Mouse (Mus musculus) lung, postnatal 10 days (tissue): ENCODE measurements around the gene C8b.

Source experiments
- DNase-seq: peaks from one replicate; pipeline ENCODE4 v3.0.0; 2021

The C8b gene

DNA sequence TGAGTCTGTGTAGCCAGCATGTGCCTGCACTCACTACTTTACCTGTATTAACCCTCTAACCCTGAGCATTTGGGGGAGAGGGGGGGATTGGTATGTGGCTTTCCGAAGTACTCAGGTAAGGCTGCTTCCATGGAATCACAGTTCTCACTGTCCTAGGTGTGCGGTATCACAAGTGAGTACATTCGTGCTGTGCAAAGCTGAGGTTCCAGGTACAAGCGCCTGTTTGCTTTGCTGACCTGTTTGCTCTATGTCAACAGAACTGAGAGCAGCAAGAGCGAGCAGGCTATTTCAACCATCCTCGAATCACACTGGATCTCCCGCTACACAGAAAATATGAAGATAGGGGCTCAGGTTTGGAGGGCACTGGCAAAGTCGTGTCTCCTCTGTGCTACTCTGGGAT, at the start of gene C8b:
Gene C8b (plus strand): TSS at position 253 of the 400 bp plus-strand sequence.
- no peak for DNase-seq

DNA sequence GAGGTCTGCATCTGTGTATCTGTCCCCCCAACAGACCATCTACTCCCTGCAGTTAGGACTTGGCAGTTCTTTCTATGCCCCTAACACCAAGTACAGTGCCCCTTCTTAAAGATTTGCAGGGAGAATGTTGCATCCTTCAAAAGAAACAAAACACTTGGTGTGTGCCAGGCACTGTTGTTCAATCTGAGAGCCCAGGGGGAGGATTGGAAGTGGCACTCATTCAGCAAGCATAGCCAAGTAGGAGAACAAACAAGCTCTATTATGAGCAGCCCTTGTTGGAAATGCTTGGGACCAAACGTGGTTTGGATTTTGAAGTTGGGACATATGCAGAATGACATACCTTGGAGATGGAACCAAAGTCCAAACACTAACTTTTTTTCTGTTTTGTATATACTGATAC, 49.6 kb upstream of the C8b start:
- DNase-seq, result no peak

DNA sequence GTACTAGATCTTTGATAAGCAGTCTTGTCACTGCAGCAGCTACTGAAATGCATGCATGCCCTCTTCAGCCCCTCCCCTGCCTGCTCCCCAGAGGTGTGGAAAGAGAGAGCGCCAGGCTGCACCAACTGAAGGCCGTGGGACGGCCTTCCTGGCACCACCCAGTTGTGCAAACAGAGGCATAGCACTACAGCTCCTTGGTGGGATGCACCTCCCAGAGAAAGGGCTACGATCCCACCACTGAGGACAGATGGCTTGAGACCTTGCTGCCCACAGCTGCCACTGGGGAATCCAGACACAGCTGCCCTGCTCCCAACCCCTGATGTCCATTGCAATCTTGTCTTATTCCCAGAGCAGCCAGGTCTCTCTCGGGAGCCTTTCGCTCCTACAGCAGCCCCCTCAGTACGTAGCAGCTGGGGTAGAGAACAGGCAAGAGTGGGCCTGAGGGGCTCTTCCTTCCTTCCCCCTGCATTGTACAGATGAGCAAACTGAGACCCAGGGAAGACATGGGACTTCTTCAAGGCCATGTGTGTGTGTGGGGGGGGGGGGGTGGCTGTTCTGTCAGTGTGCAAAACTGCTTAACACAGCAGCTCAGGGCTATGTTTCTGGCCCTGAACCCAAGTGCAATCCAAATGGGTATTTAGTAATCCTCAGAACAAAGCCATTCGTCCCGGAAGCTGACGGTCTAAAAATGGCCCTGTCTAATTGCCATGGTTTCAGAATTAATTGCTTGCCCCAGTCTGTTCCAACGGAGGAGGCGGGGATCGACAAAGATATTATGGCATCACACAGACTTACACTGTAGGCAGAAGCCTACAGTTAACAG, 46.9 kb upstream of the C8b start:
- peak; percentile 54 for DNase-seq

DNA sequence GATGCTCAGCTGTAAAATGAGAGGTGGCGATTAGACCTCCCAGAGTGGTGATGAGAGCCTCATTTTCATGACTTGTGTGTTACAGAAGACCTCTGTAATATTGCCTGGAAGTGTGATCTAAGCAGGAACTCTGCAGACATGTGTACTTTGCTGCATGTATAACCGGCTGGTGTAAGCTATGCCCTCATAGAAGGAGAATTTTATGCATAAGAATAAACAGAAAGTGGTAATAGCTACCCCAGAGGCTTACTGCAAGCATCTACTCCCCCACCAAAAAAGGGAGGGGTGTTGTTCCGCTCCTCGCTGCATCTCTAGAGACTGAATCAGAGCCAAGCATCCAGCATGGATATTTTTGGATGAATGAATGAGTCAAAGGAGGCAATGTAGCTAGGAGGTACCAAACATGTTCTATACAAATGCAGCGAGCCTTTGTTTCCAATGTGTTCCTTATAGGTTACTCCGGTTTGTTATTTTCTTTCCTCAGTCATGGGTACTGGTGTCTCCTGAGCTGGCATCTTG, 42.5 kb upstream of the C8b start:
- DNase-seq, result no peak

DNA sequence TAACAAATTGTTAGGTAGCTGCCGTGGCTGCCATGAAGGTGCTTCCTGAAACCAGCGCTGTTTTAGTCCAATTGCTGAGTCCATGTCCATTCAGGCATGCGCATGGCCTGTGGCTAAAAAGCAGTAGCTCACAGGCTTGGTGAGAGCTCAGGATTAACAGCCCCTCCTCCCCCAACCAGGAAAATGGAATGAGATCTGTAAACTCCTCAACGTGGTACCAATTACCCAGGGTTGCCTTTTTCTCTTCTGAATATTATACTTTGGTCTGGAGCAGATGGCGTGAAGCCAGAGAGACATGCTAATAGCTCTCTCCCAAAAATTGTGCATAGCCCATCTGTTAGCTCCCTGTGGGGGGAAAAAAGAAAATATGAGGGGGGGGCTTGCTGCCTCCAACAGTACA, 41.9 kb upstream of the C8b start:
- DNase-seq, result no peak

DNA sequence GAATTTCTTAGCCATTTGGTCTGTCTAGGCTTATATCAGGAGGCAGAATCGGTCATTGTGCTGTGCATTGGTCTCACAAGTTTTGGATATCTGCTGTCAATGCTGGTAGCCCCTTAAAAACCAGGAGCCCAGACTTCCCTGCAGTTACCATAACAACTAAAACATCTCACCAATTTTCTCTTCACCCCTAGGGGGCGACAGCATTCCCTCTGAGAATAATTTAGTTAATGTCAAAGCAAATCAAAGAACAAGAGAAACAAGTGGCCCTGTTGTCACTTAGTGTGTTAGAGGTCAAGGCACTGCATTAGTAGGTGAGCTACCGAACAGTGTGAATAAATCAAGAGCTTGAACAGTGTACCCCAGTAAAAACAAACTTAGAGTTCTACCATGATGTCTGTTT, 40.4 kb upstream of the C8b start:
- peak; percentile 16 for DNase-seq

DNA sequence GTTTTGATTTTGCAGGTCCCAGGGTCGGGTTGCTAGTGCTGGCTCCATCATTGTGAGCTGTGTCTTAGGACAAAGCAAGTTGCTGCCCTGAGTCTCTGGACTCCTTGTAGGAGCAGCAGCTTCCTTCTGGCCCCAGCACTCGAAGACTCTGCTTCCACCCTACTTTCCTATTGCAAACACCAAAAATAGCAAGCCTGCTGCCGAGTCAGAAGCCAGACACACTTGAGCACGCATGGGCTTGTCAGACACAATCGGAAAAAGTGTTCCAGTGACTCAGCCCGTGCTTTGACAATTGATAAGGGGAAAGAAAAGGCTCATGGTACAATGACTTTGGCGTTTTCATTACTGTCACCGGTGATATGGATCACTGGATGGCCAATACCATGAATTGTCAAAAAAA, 36.9 kb upstream of the C8b start:
- DNase-seq, result no peak

DNA sequence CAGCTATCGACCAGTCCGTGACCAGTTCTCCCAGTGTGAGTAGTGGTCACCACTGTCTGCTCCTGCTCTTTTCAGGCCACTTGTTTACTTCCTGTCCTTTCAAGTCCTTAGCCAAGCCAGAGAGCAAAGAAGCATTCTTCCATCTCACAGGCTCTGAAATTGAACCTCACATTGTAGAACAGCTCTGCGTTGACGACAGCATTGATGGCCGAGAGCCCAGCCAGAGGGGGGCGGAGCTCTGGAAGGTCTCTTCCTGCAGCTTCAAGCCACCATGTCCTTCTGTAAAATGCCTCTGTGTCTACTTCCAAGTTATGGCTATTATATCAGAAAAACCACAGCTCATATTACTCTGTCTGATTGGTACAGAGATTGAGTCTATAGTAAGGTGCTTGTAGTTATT, 19.6 kb upstream of the C8b start:
- DNase-seq, result peak; percentile 66

DNA sequence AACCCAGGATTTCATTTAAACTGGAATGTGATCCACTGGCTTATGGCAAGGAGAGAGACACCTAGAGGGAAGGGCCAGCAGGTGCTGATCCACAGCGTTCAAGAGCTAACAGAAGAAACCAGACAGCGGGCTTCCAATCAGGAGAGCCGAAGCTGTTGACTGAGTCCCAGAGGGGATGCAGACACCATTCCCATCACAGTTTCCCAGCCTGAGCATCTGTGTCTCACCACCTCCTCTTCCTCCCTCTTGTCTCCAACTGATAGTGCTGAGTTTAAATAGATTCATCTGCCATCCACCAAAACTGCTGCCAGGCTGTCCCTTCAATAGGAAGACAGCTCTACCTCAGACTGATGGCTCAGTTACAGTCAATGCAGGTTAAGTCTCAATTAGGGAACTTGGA, 12.0 kb upstream of the C8b start:
- DNase-seq, result no peak

DNA sequence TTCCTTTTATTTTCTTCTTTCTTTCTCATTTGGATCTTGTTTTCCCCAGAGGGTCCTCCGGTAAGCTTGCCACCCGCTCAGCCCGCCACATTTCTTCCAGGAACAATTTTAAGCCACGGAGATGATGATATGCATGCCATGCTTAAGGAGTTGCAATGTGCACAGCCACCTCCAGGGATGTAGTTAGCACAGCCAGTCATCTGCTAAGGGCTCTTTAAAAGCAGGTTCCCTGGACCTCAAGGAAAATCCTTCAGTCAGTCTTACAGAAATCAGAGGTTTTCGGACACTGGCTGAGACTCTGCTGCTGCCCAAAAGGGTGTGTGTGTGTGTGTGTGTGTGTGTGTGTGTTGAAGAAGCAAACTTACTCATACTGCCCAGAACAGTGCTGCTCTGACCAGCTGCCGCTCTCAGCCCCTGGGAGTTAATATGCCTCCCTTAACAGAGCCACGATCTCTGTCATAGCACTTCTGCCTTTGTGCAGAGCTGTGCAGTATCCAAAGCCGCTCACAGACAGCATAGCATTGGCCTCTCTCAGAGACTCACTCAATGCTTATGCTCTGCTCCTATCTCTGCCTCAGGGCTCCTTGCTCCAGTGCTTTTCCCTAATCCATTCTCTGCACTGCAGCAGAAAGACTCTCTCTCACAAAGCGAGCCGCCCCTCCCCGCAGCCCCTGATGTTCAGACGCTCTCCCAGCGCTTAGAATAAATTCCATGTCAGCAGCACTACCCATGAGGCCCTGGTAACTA, 5.1 kb upstream of the C8b start:
- no peak for DNase-seq

DNA sequence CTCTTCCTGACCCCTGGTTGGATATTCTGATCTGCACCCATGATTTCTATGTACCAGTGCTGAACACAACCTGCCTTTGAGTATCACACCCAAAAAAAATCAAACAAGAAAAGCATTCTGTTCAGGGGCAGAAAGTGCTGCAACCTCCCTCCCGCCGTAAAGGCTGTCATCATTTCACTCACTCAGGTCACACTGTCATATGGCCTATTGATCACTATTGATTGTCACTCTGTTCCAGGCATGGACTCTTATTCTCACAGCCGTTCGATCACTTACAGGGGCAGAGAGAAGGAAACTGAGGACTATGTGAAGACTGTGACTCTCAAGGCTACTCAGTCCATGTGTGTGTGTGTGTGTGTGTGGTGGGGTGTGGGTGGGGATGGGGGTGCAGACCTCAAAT, 2.1 kb downstream of the C8b start:
- DNase-seq, result no peak

DNA sequence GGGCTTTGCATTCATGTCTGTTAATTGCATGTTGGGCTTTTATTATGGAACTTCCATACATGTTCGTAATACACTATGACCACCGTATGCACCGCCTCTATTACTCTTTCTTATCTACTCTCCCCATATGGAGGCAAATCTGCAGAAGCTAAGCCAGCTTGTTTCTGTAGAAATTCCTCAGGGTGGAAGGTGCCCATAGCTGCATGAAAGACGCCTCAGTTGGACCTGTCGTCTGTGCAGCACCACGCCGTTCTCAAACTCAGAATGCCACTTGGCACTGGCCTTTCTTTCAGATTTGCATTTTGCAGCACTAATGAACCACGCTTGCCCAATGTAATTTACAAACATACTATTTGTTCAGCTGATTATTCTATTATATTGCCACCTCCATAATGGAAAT, 3.5 kb downstream of the C8b start:
- no peak for DNase-seq

DNA sequence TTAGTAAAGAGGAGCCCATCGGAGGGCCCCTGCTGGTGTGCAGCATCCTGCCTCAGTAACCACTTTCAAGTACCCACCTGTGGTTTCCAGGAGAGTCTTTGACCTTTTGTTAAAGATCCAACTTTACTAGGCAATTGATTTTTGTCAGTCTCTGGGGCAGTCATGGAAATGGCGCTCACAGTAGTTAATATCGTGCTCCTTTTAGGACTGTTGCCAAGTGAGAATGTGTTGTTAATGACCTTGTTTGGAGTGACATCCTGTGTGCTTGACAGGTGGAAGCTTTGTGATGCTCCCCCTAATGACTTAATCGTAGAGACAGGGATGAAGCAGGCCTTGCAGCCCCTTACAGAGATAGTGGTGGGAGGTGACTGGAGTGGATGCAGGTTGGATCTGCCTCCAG, 4.2 kb downstream of the C8b start:
- DNase-seq, result no peak

DNA sequence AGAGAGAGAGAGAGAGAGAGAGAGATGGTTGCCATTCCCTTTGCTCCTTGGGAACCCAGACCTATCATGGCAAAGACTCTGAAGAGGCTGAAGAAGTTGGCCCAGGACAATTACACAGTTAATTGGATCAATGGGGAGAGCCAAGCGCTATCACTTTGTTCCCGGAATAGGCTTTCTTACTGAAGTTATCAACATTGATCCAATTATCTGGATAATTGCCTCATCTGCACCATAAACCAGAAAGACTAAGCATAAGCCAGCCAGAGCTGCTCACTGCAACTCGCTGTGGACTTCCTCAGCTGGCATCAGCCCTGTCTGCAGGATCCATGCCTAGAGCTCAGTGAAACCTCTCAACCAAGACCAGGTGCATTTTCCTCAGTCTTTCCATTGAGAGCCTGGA, 9.5 kb downstream of the C8b start:
- DNase-seq, result no peak

DNA sequence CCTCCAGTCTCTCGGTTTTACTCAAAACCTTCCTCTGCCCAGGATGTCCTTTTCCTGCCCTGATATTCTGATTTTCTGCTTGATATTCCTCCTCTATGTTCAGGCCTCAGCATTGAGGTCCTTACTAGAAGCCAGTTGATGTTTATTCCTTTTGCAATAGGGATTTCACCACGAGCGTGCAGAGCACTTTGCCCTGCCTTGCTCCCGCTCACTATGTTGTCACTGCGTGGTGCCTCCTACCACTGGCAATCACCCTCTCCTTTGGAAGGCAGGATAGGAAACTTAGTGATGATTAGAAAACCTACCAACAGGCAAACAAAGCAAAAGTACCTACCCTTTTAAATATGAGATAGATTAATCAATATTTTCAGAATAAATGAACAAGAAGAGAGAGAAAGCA, 13.3 kb downstream of the C8b start:
- no peak for DNase-seq

DNA sequence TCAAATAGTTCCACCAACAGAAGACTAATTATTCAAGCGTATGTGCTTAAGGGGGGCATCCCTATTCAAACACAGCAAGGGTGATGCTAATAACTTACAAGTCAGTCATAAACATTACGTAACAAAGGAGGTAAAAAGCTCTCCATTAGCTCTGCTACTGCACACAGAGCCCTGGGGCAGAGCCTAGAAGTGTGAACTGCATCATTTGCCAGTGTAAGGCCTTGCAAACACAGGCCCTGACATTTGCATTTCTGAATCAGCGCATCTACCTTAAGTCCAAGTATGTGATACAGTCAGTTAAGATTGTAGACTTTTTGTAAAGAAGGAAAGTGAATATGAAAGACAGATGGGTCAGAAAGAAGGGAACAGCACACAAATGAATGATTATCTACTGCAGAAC, 15.3 kb downstream of the C8b start:
- no peak for DNase-seq

DNA sequence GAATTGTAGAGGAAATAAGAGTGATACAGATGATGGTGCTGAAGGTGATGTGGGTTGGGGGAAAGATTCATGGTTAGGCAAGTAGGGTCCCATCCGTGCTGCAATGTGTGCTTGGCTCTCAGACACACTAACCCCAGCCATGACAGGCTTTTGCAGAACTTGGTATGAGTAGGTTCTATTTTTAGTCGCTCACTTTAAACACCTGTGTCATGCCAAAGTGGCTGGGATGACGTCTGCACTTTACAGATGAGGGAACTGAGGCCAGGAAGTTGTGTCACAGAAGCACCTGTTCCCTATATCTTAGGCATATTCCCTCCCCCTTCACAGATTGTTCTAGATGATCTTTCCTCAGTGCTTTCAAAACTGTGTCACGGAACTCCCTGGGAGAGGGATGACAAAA, 16.2 kb downstream of the C8b start:
- no peak for DNase-seq

DNA sequence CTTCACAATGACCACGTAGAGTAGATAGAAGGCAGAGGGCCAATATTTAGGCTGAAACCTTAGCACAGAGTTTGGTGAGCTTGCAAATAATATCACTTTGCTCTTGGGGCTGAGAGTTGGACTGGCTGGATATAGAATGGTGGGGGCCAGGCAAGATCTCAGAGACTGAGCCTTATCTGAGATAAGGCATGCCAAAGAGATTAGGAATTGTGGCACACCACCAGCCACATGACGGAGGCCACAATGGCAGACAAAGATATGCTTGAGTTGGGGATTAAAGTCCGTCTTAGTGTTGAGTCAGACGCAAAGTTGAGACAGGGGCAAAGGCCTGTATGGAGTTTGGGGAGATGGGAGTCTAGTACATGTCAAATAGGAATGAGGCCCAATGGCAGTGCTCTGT, 26.0 kb downstream of the C8b start:
- no peak for DNase-seq

DNA sequence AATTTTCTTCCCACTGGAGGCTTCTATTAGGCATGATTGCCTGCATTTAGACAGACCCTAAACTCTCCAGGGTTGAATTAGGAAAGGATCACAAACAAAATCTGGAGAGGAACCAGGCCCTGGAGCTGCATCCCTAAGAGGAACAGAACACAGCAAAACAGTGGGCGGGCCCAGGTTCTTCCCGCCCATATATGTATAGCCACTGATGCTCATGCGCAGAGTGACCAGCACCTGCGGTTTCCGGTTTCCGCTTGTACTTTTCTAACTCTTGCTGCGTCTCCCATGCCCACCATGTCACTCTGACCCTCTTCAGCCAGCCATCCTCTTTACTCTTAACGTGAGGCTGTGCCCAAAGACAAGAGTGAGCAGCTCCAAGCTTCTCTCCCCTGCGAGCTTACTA, 32.8 kb downstream of the C8b start:
- no peak for DNase-seq

DNA sequence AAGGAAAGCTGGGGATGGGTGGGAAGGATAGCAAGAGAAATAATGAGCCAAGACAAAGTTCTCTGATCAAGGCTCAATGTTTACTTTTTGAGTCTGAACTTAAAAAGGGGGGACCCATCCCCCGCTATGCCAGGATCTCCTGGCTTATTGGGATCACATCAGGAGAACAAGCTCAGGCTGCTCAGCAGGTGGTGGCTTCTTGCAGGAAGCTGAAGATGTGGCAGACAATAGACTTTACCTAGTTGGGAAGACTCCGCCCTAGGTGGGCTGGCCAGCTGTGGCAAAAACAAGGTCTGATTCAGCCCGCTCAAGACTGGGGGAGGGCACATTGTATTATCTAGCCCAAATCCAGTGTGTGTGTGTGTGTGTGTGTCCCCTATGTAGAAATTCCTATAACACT, 35.5 kb downstream of the C8b start:
- no peak for DNase-seq

DNA sequence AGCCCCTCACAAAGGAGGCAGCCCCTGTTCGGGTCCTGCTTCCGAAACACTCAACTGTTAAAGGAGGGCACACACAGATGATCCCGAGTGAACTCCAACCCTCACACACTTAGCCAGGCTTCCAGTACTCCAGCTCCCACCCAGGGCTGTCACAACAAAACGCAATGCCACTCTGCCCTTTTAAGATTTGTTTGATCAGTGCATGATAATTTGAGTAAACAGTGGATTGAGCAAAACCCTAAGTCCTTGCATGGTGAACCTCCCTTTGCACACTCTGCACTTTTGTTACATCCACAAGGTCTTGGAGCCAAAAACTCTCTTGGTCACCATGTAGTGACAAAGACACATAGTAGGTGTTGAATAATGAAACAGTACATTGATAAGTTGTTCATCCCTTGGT, 38.0 kb downstream of the C8b start:
- DNase-seq, result no peak

DNA sequence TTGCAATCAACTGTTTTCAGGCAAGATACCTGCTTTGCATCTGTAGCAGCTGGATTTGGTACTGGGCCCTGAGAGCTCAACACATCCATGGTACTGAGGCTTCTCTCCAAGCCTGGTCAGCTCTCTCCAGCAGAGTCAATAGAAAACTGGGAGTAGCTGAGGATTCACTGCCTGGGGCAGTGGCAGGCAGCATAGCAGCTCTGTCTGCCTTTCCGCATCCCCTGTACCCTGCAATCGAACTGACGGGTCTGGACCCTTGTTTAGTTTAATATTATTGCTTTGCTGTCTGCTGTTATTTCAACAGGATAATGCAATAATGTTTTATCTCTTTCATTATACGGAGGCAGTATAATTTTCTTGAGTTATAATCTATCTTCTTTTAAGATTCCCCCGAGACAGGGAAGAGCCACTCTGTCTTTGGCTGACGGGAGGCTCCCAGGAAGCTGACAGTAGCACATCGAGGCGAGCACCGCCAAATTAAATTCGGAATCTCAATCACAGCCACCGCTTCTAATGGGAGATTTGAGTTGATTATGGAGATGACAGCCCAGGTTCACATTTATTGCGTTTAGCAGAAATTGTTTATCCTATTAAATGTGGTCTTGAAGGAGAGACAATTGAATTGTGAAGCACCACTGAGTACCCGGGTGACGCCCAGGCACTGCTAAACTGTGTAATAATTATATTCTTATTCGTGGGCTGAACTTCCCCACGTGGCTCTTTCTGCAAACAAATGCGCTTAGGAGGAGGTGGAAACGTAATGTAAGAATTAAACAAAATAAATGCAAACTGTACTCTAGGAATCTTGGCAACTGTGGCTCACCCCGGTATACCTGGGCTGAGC, 39.5 kb downstream of the C8b start:
- DNase-seq, result no peak

DNA sequence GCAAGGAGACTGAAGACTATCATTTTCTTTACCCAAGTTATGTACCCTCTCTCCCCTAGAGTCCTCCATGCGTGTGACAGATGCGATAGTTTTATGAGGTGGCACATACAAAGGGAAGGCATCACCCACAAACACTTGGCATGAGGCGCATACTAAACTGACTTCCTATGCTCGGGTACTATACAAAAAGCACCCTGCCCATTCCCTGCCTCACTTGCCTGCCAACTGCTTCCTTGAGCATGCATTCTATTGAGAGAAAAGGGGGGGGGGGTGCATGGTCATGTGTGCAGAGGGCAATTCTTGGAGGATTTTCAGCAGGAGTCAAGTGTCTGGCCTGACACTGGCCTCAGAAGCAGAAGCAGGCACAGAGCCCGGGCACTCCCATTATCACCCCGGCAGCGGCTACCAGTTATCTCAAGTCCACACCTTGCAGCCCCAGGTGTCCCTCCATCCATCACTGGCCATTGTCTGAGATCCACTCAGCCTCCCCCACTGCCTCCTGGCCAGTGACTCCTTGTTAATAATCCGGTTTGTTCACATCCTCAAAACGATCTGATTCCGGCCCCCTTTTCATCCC, 44.7 kb downstream of the C8b start:
- DNase-seq, result no peak
